Mouse (Mus musculus): ENCODE data around the gene Scamp1. TPM values are rescaled to one million over a fixed set of nuclear protein-coding genes. Genes with fewer than 3 reads are reported as not detected.

Gene Scamp1
- polyA plus RNA-seq, 1 experiment from 2014 or later: 167 TPM

DNA sequence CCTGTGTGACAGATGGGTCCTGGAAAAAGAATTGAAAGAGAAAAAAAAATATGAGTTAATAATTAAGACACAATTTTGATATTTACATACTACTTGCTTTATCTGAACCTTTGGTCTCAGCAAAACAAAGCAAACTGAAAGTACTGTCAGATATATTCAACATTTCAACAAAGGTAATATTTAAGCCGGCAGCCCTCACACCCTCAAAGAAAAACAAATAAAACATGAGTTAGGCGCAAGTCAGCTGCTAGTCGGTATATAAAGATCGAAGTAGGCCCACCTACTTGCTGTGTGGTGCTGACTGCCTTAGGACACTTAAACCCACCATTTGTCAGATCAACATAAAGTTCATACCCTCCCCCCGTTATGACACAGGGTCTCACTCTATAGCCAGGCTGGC, 32.6 kb downstream of the Scamp1 start:
- H3K27me3 ChIP-seq (replicated peaks): no peaks in the 10 kb centered on the region
- H3K4me2 ChIP-seq: no peak overlapping the region
- no peaks in the 10 kb centered on the region for H3K9me3 ChIP-seq (replicated peaks)
- H3K9ac ChIP-seq (replicated peaks): no peak overlapping the region
- no peak overlapping the region for H3K4me3 ChIP-seq (replicated peaks)
- no peaks in the 10 kb centered on the region for H3K36me3 ChIP-seq
- H3K27ac ChIP-seq (replicated peaks): no peak overlapping the region
- ATAC-seq (ENCODE audit: low FRiP score): no peak
- 93% methylated on average over 5 of the region's 5 CpGs for WGBS
- 0 out of 2 replicates have a peak, but pooled peaks cover 3% of the 10 kb centered on the region for H3K4me1 ChIP-seq

- Histone ChIP-seq H3K27ac (replicated peaks) (no peak overlapping the region), H3K4me3 (replicated peaks) (no peak overlapping the region), H3K4me2 (no peak overlapping the region), H3K9ac (replicated peaks) (no peak overlapping the region), H3K27me3 (replicated peaks) (no peaks in the 10 kb centered on the region), H3K36me3 (no peaks in the 10 kb centered on the region), H3K4me1 (0 out of 2 replicates have a peak, but pooled peaks cover 3% of the 10 kb centered on the region), H3K9me3 (replicated peaks) (no peaks in the 10 kb centered on the region)
- ATAC-seq (ENCODE audit: low FRiP score): no peak
- 91% methylated on average over 6 of the region's 8 CpGs for whole genome bisulfite sequencing
These were observed 34.9 kb downstream of the Scamp1 start for GRCm38 (mm10) chr13:94250761-94251160.

DNA sequence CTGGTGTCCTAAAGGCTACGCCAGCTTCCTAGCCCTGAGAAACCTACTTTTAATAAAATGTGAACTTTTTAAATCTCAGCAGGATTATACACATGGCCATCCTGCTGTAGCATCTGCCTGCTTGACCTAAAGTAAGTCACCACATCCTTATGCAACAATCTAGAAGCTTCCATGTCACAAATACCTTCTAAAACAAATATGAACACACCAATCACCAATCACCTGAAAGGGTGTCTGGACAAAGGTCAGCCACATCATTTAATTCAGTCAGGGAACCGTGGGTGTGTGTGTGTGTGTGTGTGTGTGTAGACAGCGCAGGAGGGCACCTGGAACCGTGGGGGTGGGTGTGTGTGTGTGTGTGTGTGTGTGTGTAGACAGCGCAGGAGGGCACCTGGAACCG, 35.5 kb downstream of the Scamp1 start:
- H3K27me3 ChIP-seq (replicated peaks): no peaks in the 10 kb centered on the region
- no peak overlapping the region for H3K4me2 ChIP-seq
- 94% methylated on average over 4 of the region's 6 CpGs for WGBS
- no peak overlapping the region for H3K9ac ChIP-seq (replicated peaks)
- H3K9me3 ChIP-seq (replicated peaks): no peaks in the 10 kb centered on the region
- no peak overlapping the region for H3K27ac ChIP-seq (replicated peaks)
- no peak for ATAC-seq (ENCODE audit: low FRiP score)
- no peaks in the 10 kb centered on the region for H3K36me3 ChIP-seq
- no peak overlapping the region for H3K4me3 ChIP-seq (replicated peaks)
- 0 out of 2 replicates have a peak, but pooled peaks cover 3% of the 10 kb centered on the region for H3K4me1 ChIP-seq

DNA sequence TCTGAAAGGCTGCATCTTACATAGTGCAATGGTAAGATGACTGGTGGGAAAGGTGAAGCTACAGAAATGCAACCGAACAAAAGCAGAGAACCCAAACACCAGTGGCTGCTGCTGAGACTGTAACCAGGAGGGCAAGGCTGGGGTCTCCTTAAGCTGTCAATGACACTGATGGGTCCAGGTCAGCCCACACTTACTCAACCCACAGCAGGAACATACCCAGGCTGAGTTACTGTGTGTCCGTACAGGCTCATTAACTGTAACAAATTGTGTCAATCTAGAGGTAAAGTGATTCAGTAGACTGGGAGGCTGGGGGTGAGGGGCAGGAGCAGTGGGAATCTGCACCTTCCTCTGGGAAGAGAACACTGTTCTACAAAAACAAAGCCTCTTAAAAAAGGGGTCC, 42.8 kb downstream of the Scamp1 start:
- Histone ChIP-seq H3K9me3 (replicated peaks) (no peaks in the 10 kb centered on the region), H3K4me1 (0 out of 2 replicates have a peak, but pooled peaks cover 3% of the 10 kb centered on the region), H3K36me3 (no peaks in the 10 kb centered on the region), H3K27me3 (replicated peaks) (no peaks in the 10 kb centered on the region), H3K4me3 (replicated peaks) (no peak overlapping the region), H3K9ac (replicated peaks) (no peak overlapping the region), H3K4me2 (no peak overlapping the region), H3K27ac (replicated peaks) (no peak overlapping the region)
- WGBS: 63% methylated on average over 2 of the region's 2 CpGs
- ATAC-seq (ENCODE audit: low FRiP score): no peak

DNA sequence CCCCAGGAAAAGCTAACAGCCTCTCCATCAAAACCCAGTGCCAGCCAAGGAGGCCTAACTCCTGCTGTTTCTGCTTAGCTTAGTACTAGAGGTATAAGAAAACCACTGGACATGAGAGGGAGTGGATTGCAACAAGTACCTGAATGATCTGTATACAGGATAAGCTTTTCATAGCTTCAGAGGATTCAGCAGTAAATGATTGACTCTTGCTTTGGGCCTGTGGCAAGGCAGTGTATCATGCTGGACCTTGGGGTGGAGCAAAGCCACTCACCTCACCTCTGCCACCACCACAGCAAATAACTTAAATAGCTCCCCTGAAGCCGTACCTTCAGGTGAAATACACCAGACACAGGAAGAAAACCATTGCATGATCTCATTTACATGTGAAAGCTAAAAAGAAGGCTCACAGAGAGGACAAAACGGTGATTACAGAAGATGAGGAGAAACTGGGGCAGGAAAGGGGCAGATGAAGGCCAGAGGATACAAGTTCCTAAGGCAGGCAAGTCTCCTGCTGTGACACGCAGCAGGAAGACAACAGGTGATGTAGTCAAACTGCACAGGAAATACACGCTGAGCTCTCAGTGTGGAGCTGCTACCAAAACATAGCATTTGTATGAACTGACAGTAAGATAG, 43.6 kb downstream of the Scamp1 start:
- ATAC-seq (ENCODE audit: low FRiP score): no peak
- Histone ChIP-seq H3K9me3 (replicated peaks) (no peaks in the 10 kb centered on the region), H3K36me3 (no peaks in the 10 kb centered on the region), H3K4me2 (no peak overlapping the region), H3K27me3 (replicated peaks) (no peaks in the 10 kb centered on the region), H3K27ac (replicated peaks) (no peak overlapping the region), H3K9ac (replicated peaks) (no peak overlapping the region), H3K4me1 (no peaks in the 10 kb centered on the region), H3K4me3 (replicated peaks) (no peak overlapping the region)
- WGBS: 44% methylated on average over 4 of the region's 4 CpGs

DNA sequence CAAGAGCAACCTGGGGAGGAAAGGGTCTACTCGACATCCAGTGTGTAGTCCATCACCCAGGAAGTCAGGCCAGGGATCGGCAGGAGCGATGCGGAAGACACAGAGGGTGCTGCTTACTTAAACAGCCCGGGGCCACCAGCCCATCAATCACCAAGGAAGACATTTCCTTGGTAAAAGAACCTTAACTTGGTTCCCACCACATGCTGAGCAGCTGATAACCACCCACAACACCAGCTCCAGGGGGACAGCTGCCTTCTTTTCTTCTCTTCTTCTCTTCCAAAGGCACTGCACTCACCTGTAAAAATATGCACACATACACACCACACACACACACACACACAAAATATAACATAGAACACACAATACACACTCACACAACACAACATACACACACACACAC, 44.8 kb downstream of the Scamp1 start:
- 27% methylated on average over 5 of the region's 5 CpGs for WGBS
- no peak overlapping the region for H3K27ac ChIP-seq (replicated peaks)
- no peaks in the 10 kb centered on the region for H3K9me3 ChIP-seq (replicated peaks)
- no peak overlapping the region for H3K4me3 ChIP-seq (replicated peaks)
- H3K4me1 ChIP-seq: no peaks in the 10 kb centered on the region
- ATAC-seq (ENCODE audit: low FRiP score): no peak
- H3K4me2 ChIP-seq: no peak overlapping the region
- H3K36me3 ChIP-seq: no peaks in the 10 kb centered on the region
- no peaks in the 10 kb centered on the region for H3K27me3 ChIP-seq (replicated peaks)
- H3K9ac ChIP-seq (replicated peaks): no peak overlapping the region

- Histone ChIP-seq H3K27me3 (replicated peaks) (no peaks in the 10 kb centered on the region), H3K27ac (replicated peaks) (no peak overlapping the region), H3K4me3 (replicated peaks) (no peak overlapping the region), H3K4me1 (no peaks in the 10 kb centered on the region), H3K9me3 (replicated peaks) (no peaks in the 10 kb centered on the region), H3K9ac (replicated peaks) (no peak overlapping the region), H3K4me2 (no peak overlapping the region), H3K36me3 (no peaks in the 10 kb centered on the region)
- no peak for ATAC-seq (ENCODE audit: low FRiP score)
- 78% methylated on average over 6 of the region's 6 CpGs for WGBS
These were observed 45.5 kb downstream of the Scamp1 start for GRCm38 (mm10) chr13:94240111-94240510.

DNA sequence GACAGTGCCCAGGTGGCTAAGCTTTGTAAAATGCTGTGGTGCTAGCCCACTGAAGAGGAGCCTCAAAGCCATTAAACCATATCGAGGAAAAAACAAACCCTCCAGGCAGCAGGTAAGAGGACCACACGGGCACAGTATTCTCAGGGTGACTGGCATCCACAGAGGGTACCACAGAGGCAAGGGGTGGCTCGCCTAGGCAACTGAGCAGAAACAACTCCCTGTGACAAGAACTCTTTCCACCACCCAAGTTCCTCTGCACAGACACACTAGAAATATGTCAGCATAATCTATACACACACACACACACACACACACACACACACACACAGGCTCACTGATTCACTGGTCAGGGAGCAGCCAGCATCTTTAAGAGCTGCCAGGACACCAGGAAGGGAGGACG, 46.2 kb downstream of the Scamp1 start:
- Histone ChIP-seq H3K27ac (replicated peaks) (no peak overlapping the region), H3K27me3 (replicated peaks) (no peaks in the 10 kb centered on the region), H3K9ac (replicated peaks) (no peak overlapping the region), H3K4me3 (replicated peaks) (no peak overlapping the region), H3K4me2 (no peak overlapping the region), H3K9me3 (replicated peaks) (no peaks in the 10 kb centered on the region), H3K36me3 (no peaks in the 10 kb centered on the region), H3K4me1 (no peaks in the 10 kb centered on the region)
- 76% methylated on average over 4 of the region's 4 CpGs for WGBS
- no peak for ATAC-seq (ENCODE audit: low FRiP score)

- Histone ChIP-seq H3K27me3 (replicated peaks) (no peaks in the 10 kb centered on the region), H3K9ac (replicated peaks) (no peak overlapping the region), H3K4me1 (no peaks in the 10 kb centered on the region), H3K27ac (replicated peaks) (no peak overlapping the region), H3K36me3 (peaks cover 14% of the 10 kb centered on the region; the same call in 1 of the 2 replicates), H3K4me3 (replicated peaks) (no peak overlapping the region), H3K9me3 (replicated peaks) (no peaks in the 10 kb centered on the region), H3K4me2 (no peak overlapping the region)
- WGBS: 96% methylated on average over 14 of the region's 14 CpGs
- ATAC-seq (ENCODE audit: low FRiP score): no peak
These were observed 53.8 kb downstream of the Scamp1 start for GRCm38 (mm10) chr13:94231871-94232270.

DNA sequence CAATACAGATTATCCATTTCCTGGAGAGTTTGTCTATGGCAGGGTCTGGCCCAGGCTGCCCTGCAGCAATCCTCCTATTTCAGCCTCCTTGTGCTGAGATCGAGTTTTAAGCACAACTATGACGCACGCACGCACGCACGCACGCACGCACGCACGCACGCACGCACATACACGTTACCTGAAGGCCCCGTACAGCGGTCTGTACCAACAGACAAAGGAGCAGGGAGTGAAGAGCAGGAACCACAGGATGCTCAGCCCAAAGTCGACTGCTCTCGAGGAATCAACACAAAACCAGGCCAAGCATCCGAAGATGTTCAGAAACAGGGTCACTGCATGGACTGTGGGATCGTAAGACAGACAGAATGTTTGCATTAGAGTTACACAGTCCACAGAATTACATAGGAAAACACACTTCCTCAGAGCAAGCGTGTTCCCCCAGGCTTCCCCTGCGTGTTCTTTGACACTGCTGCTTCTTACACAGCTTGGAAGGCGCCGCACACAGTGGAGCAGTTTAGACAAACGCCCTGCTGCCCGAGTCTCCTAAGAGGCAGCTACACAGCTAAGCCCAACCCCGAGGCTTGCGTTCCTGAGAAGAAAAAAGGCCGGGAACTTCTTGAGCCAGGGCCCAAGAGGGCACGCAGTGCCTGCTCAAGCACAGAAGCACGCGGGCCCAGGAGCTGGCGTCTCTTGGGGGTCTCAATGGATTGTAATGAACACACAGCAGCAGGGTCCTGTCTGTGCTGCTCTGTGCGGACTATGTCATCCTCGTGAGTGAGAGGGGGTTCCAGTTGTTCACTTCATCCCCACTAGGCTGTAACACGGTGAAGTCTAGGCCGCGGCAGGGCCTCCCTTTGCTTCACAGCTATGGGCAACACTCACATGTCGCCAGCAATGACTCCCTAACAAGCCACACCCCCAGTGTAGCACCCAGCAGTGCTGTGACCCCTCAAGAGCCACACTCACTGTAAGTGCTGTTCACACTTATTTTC, 60.6 kb downstream of the Scamp1 start:
- no peaks in the 10 kb centered on the region for H3K9me3 ChIP-seq (replicated peaks)
- WGBS: 93% methylated on average over 38 of the region's 38 CpGs
- no peak overlapping the region for H3K27ac ChIP-seq (replicated peaks)
- H3K27me3 ChIP-seq (replicated peaks): no peaks in the 10 kb centered on the region
- no peak overlapping the region for H3K4me3 ChIP-seq (replicated peaks)
- H3K4me2 ChIP-seq: no peak overlapping the region
- H3K9ac ChIP-seq (replicated peaks): no peak overlapping the region
- 0 out of 2 replicates have a peak, but pooled peaks cover 3% of the 10 kb centered on the region for H3K4me1 ChIP-seq
- peaks cover 45% of the 10 kb centered on the region for H3K36me3 ChIP-seq
- ATAC-seq (ENCODE audit: low FRiP score): 0 out of 2 replicates have a peak, but pooled peaks have one; percentile 28

- 0 out of 2 replicates have a peak, but pooled peaks cover 3% of the 10 kb centered on the region for H3K4me1 ChIP-seq
- ATAC-seq (ENCODE audit: low FRiP score): no peak
- no peaks in the 10 kb centered on the region for H3K9me3 ChIP-seq (replicated peaks)
- H3K27ac ChIP-seq (replicated peaks): no peak overlapping the region
- H3K9ac ChIP-seq (replicated peaks): no peak overlapping the region
- no peak overlapping the region for H3K4me3 ChIP-seq (replicated peaks)
- no peak overlapping the region for H3K4me2 ChIP-seq
- 62% methylated on average over 14 of the region's 14 CpGs for WGBS
- H3K36me3 ChIP-seq: peaks cover 39% of the 10 kb centered on the region
- H3K27me3 ChIP-seq (replicated peaks): no peaks in the 10 kb centered on the region
These were observed 62.0 kb downstream of the Scamp1 start for GRCm38 (mm10) chr13:94223609-94224008.

DNA sequence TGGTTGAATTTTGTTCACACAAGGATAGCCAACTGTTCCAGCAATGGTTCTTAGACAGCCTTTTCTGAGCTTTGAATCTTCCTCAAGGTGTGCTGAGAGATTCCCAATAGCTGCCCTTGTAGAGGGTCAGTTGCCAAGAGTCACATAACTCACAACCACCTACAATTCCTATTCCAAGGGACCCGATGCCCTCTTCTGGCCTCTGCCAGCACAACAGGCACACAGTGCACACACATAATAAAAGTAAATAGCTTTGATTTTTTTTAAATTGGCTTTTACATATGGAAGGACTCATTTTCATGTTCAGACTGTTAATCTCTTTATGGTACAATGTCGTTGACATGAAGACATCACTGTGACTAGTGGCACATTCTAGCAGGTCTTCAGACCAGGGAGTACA, 72.9 kb downstream of the Scamp1 start:
- no peak overlapping the region for H3K4me2 ChIP-seq
- H3K9me3 ChIP-seq (replicated peaks): no peaks in the 10 kb centered on the region
- H3K36me3 ChIP-seq: peaks cover 17% of the 10 kb centered on the region
- no peak overlapping the region for H3K27ac ChIP-seq (replicated peaks)
- 88% methylated on average over 2 of the region's 2 CpGs for WGBS
- no peak for ATAC-seq (ENCODE audit: low FRiP score)
- no peaks in the 10 kb centered on the region for H3K4me1 ChIP-seq
- H3K9ac ChIP-seq (replicated peaks): no peak overlapping the region
- no peak overlapping the region for H3K4me3 ChIP-seq (replicated peaks)
- no peaks in the 10 kb centered on the region for H3K27me3 ChIP-seq (replicated peaks)
